Mouse (Mus musculus) G1E (cell line): ENCODE results near the gene Tcf3.

Experiments
- CTCF ChIP-seq: IDR thresholded peaks from 2 replicates; pipeline ENCODE4 v1.5.1; 2012; ENCODE audit warnings: low read depth, low read length, inconsistent platforms, mixed read lengths
- GATA1 ChIP-seq: IDR thresholded peaks from 2 replicates; pipeline ENCODE4 v1.6.1; 2012; ENCODE audit warnings: borderline replicate concordance, low read length, inconsistent platforms, mixed read lengths
- GATA2 ChIP-seq: IDR thresholded peaks from 2 replicates; pipeline ENCODE4 v1.6.1; 2012; ENCODE audit warnings: low read depth, low read length, inconsistent platforms, borderline replicate concordance
- POLR2AphosphoS5 ChIP-seq: IDR thresholded peaks from 2 replicates; pipeline ENCODE4 v1.6.1; 2012; ENCODE audit warnings: low read depth, low read length, inconsistent platforms; ENCODE audit not compliant: insufficient replicate concordance
- TAL1 ChIP-seq: conservative IDR thresholded peaks from 2 replicates; pipeline ENCODE4 v1.6.1; 2012; ENCODE audit warnings: low read depth, low read length, inconsistent platforms, mixed read lengths

DNA sequence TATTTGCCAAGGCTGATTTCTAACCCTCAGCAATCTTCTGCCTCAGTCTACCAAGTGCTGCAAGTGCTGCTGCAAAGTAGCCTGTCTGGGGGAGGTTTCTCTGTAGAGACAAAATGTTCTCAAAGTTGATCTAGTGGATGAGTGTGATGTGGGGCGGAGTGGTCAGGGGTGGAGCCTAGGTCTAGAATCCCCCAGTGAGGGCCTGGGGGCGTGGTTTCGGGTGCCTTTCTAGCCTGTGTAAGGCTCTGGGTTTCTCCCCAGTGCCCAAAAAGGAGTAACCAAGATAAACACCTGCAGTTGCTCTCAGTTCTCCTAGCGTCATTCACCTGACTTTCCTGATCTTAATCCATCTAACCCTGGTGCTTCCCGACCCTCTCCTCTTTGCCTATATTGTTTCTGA is 47.6 kb upstream of the Tcf3 start:
- TF ChIP-seq CTCF: no peak
- TF ChIP-seq GATA1: no peak
- TF ChIP-seq TAL1: no peak
- no peak for TF ChIP-seq POLR2AphosphoS5
- no peak for TF ChIP-seq GATA2
